9 mouse cellular contexts compared by ENCODE assay signal in the genomic region with DNA sequence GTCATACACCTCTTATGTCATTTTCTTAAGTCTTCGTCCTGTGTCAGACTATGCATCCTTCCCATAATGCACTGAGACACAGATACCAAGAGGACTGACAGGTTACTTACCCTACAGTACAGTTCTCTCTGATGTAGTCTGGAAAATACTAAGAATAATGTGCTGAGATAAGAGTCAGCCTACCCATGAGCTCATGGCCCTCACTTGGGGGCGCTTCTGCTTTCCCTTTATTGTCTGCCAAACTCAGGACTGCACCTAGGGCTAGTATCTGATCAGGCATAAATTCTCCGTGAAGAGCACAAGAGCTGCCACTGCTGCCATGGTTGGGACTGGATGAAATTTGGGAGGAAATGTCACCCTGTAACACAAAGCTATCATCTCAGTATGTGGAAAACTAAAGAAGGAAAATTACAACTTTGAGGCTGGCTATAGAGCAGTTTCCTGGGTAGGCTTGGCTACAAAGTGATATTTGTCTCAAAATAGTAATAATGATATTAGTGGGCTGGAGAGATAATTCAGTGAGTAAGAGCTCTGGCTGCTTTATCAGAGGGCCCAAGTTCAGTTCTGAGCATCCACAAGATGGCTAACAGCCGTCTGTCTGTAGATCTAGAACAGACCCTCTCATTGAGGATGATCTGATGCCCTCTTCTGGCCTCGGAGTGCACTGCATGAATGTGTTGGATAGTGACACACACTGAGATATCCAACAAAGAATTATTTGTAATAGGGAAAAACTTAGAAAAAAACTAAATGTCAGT. TPM values are rescaled to one million over a fixed set of nuclear protein-coding genes. Genes with fewer than 3 reads are reported as not detected.
DNase-seq lines count a peak whose midpoint lies in the region; ATAC-seq and TF ChIP-seq lines count a peak whose summit lies in the region.
"Had no signal": no experiment of that assay in that cellular context is flagged by ENCODE, and none has a peak within 500 bp of the region (broad histone marks: within the 10 kb centered on the region; RNA-seq: fewer than 3 reads in every experiment).

No protein-coding gene starts in this region.

- no peaks in the 10 kb centered on the region for H3K4me1 ChIP-seq in forebrain, embryonic 14.5 days (ENCODE audit: control insufficient read depth, insufficient read depth, low read length)
- peaks cover 5% of the 10 kb centered on the region; the same call in 1 of the 2 replicates for H3K4me1 ChIP-seq in forebrain, embryonic 15.5 days
- H3K4me1 ChIP-seq in bone marrow, adult 2 months (ENCODE audit: control insufficient read depth, insufficient read depth, low read length): peaks cover 7% of the 10 kb centered on the region
- H3K4me1 ChIP-seq in embryonic fibroblast, embryonic 13.5 days (ENCODE audit: control insufficient read depth, insufficient read depth, low read length): peaks cover 10% of the 10 kb centered on the region
- peaks cover 9% of the 10 kb centered on the region; the same call in 1 of the 2 replicates for H3K4me1 ChIP-seq in lung, adult 2 months (ENCODE audit: control insufficient read depth, insufficient read depth, low read length)

- ATAC-seq in forebrain, embryonic 14.5 days: no peak
- no peak for ATAC-seq in forebrain, embryonic 15.5 days (replicated peaks)

- peaks cover 15% of the 10 kb centered on the region for H3K36me3 ChIP-seq in forebrain, embryonic 14.5 days (ENCODE audit: control insufficient read depth, insufficient read depth, low read length)
- peaks cover 4% of the 10 kb centered on the region; the same call in 1 of the 2 replicates for H3K36me3 ChIP-seq in forebrain, embryonic 15.5 days

- no peak for TF ChIP-seq POLR2A in bone marrow, adult 2 months (IDR thresholded peaks at IDR 0.05; ENCODE audit: borderline replicate concordance, control insufficient read depth, low read depth, low read length)
- no peak for TF ChIP-seq POLR2A in embryonic fibroblast, embryonic 13.5 days (IDR thresholded peaks at IDR 0.05; ENCODE audit: low read depth, low read length)
- TF ChIP-seq POLR2A in lung, adult 2 months (IDR thresholded peaks at IDR 0.05; ENCODE audit: borderline replicate concordance, extremely low read depth, low read depth, low read length): no peak

- H3K9me3 ChIP-seq in forebrain, embryonic 14.5 days (replicated peaks; ENCODE audit: control insufficient read depth, low read length): no peaks in the 10 kb centered on the region
- H3K9me3 ChIP-seq in forebrain, embryonic 15.5 days: no peaks in the 10 kb centered on the region
- H3K9me3 ChIP-seq: limb, embryonic 12.5 days had no signal

- H3K27me3 ChIP-seq in forebrain, embryonic 14.5 days (replicated peaks; ENCODE audit: control insufficient read depth, insufficient read depth, low read length): no peaks in the 10 kb centered on the region
- H3K27me3 ChIP-seq in forebrain, embryonic 15.5 days: no peaks in the 10 kb centered on the region
- H3K27me3 ChIP-seq: limb, embryonic 12.5 days had no signal

- no peak overlapping the region for H3K9ac ChIP-seq in forebrain, embryonic 14.5 days (ENCODE audit: low read length)
- H3K9ac ChIP-seq in forebrain, embryonic 15.5 days (replicated peaks): no peak overlapping the region
- H3K9ac ChIP-seq: limb, embryonic 12.5 days had no signal

- WGBS in forebrain, embryonic 14.5 days: 59% methylated on average over 5 of the region's 5 CpGs
- 60% methylated on average over 5 of the region's 5 CpGs for WGBS in forebrain, embryonic 15.5 days
- WGBS in bone marrow, adult 2 months: 41% methylated on average over 5 of the region's 5 CpGs
- WGBS in lung, adult 2 months: 58% methylated on average over 5 of the region's 5 CpGs

- DNase-seq in forebrain, embryonic 14.5 days (ENCODE audit: low spot score): peak; percentile 70
- DNase-seq in CD4-positive helper T cell, adult 2 months (ENCODE audit: low read depth, low spot score): peak; percentile 64
- DNase-seq in kidney, postnatal 25 days: peak; percentile 67 to 86
- peak; percentile 65 for DNase-seq in lung, adult 2 months
- peak; percentile 74 for DNase-seq in right cerebral cortex, postnatal 4 days

- peak; percentile 64 for TF ChIP-seq CTCF in bone marrow, adult 2 months (IDR thresholded peaks at IDR 0.05; ENCODE audit: control insufficient read depth, insufficient read depth, low read length)
- peak; percentile 34; the same call in 1 of the 2 replicates for TF ChIP-seq CTCF in embryonic fibroblast, embryonic 13.5 days (IDR thresholded peaks at IDR 0.05; ENCODE audit: borderline replicate concordance, insufficient read depth, low read length)
- TF ChIP-seq CTCF in lung, adult 2 months (IDR thresholded peaks at IDR 0.05; ENCODE audit: insufficient read depth, low read length): peak; percentile 52

- no peak overlapping the region for H3K27ac ChIP-seq in forebrain, embryonic 14.5 days (ENCODE audit: low read depth, low read length)
- no peak overlapping the region for H3K27ac ChIP-seq in forebrain, embryonic 15.5 days (replicated peaks)
- H3K27ac ChIP-seq in bone marrow, adult 2 months (ENCODE audit: control insufficient read depth, insufficient read depth, low read depth, low read length, poor library complexity): no peak overlapping the region
- H3K27ac ChIP-seq in embryonic fibroblast, embryonic 13.5 days (ENCODE audit: insufficient read depth, low read length): no peak overlapping the region
- H3K27ac ChIP-seq: limb, embryonic 12.5 days had no signal

- H3K4me2 ChIP-seq in forebrain, embryonic 14.5 days (ENCODE audit: low read length): no peak overlapping the region
- H3K4me2 ChIP-seq in forebrain, embryonic 15.5 days (replicated peaks): no peak overlapping the region
- H3K4me2 ChIP-seq: limb, embryonic 12.5 days had no signal

- H3K4me3 ChIP-seq in forebrain, embryonic 14.5 days (ENCODE audit: low read depth, low read length): no peak overlapping the region
- H3K4me3 ChIP-seq in forebrain, embryonic 15.5 days: no peak overlapping the region
- no peak overlapping the region for H3K4me3 ChIP-seq in bone marrow, adult 2 months (replicated peaks; ENCODE audit: control insufficient read depth, low read depth, low read length)
- no peak overlapping the region for H3K4me3 ChIP-seq in embryonic fibroblast, embryonic 13.5 days (ENCODE audit: insufficient read depth, low read length)
- H3K4me3 ChIP-seq in lung, adult 2 months (replicated peaks; ENCODE audit: extremely low read depth, low read depth, low read length): no peak overlapping the region
- H3K4me3 ChIP-seq: limb, embryonic 12.5 days had no signal

RNA-seq across cellular contexts. Expression of a gene that starts 21.8 kb away (rescaled TPM):
- polyA plus RNA-seq in forebrain, embryonic 14.5 days (2014; fragmentation: Nextera tagmentation; extraction: Ambion mirVana): 39.4 and 50.4 TPM in 2 replicates
- polyA plus RNA-seq in forebrain, embryonic 15.5 days (2015; fragmentation: Nextera tagmentation; extraction: Ambion mirVana): 34.6 and 35.0 TPM in 2 replicates
- polyA plus RNA-seq in bone marrow, adult 2 months (2011; ENCODE audit: insufficient read depth, insufficient read length, low replicate concordance, missing spikeins): not detected in 2 replicates
- polyA plus RNA-seq in embryonic fibroblast, embryonic 13.5 days (2011; ENCODE audit: insufficient read length, low read depth, missing spikeins): not detected in 2 replicates
- polyA plus RNA-seq in lung, adult 2 months (2012; rRNA removed): not detected in 2 replicates

RNA-seq across cellular contexts. Expression of a gene that starts 42.8 kb away (rescaled TPM):
- 17.7 and 18.8 TPM in 2 replicates for polyA plus RNA-seq in forebrain, embryonic 14.5 days (2014; fragmentation: Nextera tagmentation; extraction: Ambion mirVana)
- polyA plus RNA-seq in forebrain, embryonic 15.5 days (2015; fragmentation: Nextera tagmentation; extraction: Ambion mirVana): 22.3 and 24.1 TPM in 2 replicates
- polyA plus RNA-seq in bone marrow, adult 2 months (2011; ENCODE audit: insufficient read depth, insufficient read length, low replicate concordance, missing spikeins): 12.0 and 23.7 TPM in 2 replicates
- 23.8 and 27.9 TPM in 2 replicates for polyA plus RNA-seq in embryonic fibroblast, embryonic 13.5 days (2011; ENCODE audit: insufficient read length, low read depth, missing spikeins)
- 44.9 and 54.3 TPM in 2 replicates for polyA plus RNA-seq in lung, adult 2 months (2012; rRNA removed)

RNA-seq across cellular contexts. Expression of a gene that starts 58.5 kb away (rescaled TPM):
- 35.4 and 37.8 TPM in 2 replicates for polyA plus RNA-seq in forebrain, embryonic 14.5 days (2014; fragmentation: Nextera tagmentation; extraction: Ambion mirVana)
- 44.4 and 46.2 TPM in 2 replicates for polyA plus RNA-seq in forebrain, embryonic 15.5 days (2015; fragmentation: Nextera tagmentation; extraction: Ambion mirVana)
- polyA plus RNA-seq in bone marrow, adult 2 months (2011; ENCODE audit: insufficient read depth, insufficient read length, low replicate concordance, missing spikeins): 3.7 and 7.8 TPM in 2 replicates
- 18.6 and 19.8 TPM in 2 replicates for polyA plus RNA-seq in embryonic fibroblast, embryonic 13.5 days (2011; ENCODE audit: insufficient read length, low read depth, missing spikeins)
- polyA plus RNA-seq in lung, adult 2 months (2012; rRNA removed): 50.0 and 52.8 TPM in 2 replicates

Comparison
In these comparisons a context has a peak if more than half of its experiments do, and no peak if none do; other contexts are left out.
1. RNA of a gene that starts 21.8 kb away (polyA plus RNA-seq): 39.4 to 50.4 TPM in forebrain, embryonic 14.5 days and 34.6 to 35.0 TPM in forebrain, embryonic 15.5 days; not detected in bone marrow, adult 2 months, not detected in embryonic fibroblast, embryonic 13.5 days and not detected in lung, adult 2 months; every median in the first group is over 10 times any median in the second.
2. Peak in every context shown above with its lines, with median percentiles within 50 percentile points of each other: DNase-seq and CTCF ChIP-seq.